Mouse (Mus musculus): ENCODE measurements at regions not wholly inside any gene's neighbourhood (a gene's known extent, or its start where the extent isn't known, plus 50 kb on each side); places are given as distances from the start of the nearest gene placed in this dataset.

GRCm38 (mm10) chr15:13366606-13367005 lies 193.1 kb upstream of the Cdh6 start:
- Histone ChIP-seq H3K27ac (replicated peaks) (no peak overlapping the region), H3K36me3 (no peaks in the 10 kb centered on the region), H3K9ac (no peak overlapping the region), H3K27me3 (no peaks in the 10 kb centered on the region), H3K9me3 (no peaks in the 10 kb centered on the region), H3K4me1 (replicated peaks) (no peaks in the 10 kb centered on the region), H3K4me3 (no peak overlapping the region), H3K4me2 (no peak overlapping the region)
- ATAC-seq (ENCODE audit: low read depth) = no peak
- WGBS = 66% methylated on average over 4 of the region's 4 CpGs

- Histone ChIP-seq H3K27me3 (peaks cover 14% of the 10 kb centered on the region; the same call in 1 of the 2 replicates), H3K4me2 (no peak overlapping the region), H3K4me1 (replicated peaks) (no peaks in the 10 kb centered on the region), H3K36me3 (no peaks in the 10 kb centered on the region), H3K27ac (replicated peaks) (no peak overlapping the region), H3K9ac (no peak overlapping the region), H3K4me3 (no peak overlapping the region), H3K9me3 (no peaks in the 10 kb centered on the region)
- 47% methylated on average over 2 of the region's 2 CpGs for WGBS
- no peak for ATAC-seq (ENCODE audit: low read depth)
These were observed 187.3 kb upstream of the Cdh6 start for GRCm38 (mm10) chr15:13360741-13361140.

- ATAC-seq (ENCODE audit: low read depth) = no peak
- 4% methylated on average over 1 of the region's 1 CpGs for WGBS
These were observed 185.6 kb upstream of the Cdh6 start for GRCm38 (mm10) chr15:13359026-13359425.

GRCm38 (mm10) chr15:13350321-13350720 lies 176.8 kb upstream of the Cdh6 start:
- no peak for ATAC-seq (ENCODE audit: low read depth)
- Histone ChIP-seq H3K4me2 (no peak overlapping the region), H3K27ac (replicated peaks) (no peak overlapping the region), H3K27me3 (no peaks in the 10 kb centered on the region), H3K4me1 (replicated peaks) (no peaks in the 10 kb centered on the region), H3K9me3 (no peaks in the 10 kb centered on the region), H3K9ac (no peak overlapping the region), H3K36me3 (no peaks in the 10 kb centered on the region), H3K4me3 (no peak overlapping the region)
- 62% methylated on average over 3 of the region's 3 CpGs for whole genome bisulfite sequencing

More at GRCm38 (mm10) chr15:13359026-13359425, 185.6 kb upstream of the Cdh6 start:
- H3K27me3 ChIP-seq = peaks cover 14% of the 10 kb centered on the region; the same call in 1 of the 2 replicates
- H3K36me3 ChIP-seq = no peaks in the 10 kb centered on the region
- H3K9me3 ChIP-seq = no peaks in the 10 kb centered on the region
- no peaks in the 10 kb centered on the region for H3K4me1 ChIP-seq (replicated peaks)
- H3K4me3 ChIP-seq = no peak overlapping the region
- no peak overlapping the region for H3K9ac ChIP-seq
- no peak overlapping the region for H3K27ac ChIP-seq (replicated peaks)
- H3K4me2 ChIP-seq = no peak overlapping the region

GRCm38 (mm10) chr15:13336392-13336791 lies 162.9 kb upstream of the Cdh6 start:
- Histone ChIP-seq H3K4me3 (no peak overlapping the region), H3K4me1 (replicated peaks) (no peaks in the 10 kb centered on the region), H3K36me3 (no peaks in the 10 kb centered on the region), H3K27ac (replicated peaks) (no peak overlapping the region), H3K9me3 (no peaks in the 10 kb centered on the region), H3K27me3 (no peaks in the 10 kb centered on the region), H3K9ac (no peak overlapping the region), H3K4me2 (no peak overlapping the region)
- WGBS = 94% methylated on average over 1 of the region's 1 CpGs
- no peak for ATAC-seq (ENCODE audit: low read depth)

GRCm38 (mm10) chr15:13324439-13324838 lies 151.0 kb upstream of the Cdh6 start:
- Histone ChIP-seq H3K27ac (replicated peaks) (no peak overlapping the region), H3K27me3 (no peaks in the 10 kb centered on the region), H3K4me3 (no peak overlapping the region), H3K36me3 (no peaks in the 10 kb centered on the region), H3K9ac (no peak overlapping the region), H3K4me2 (no peak overlapping the region), H3K4me1 (replicated peaks) (peaks cover 9% of the 10 kb centered on the region), H3K9me3 (no peaks in the 10 kb centered on the region)
- WGBS = 61% methylated on average over 2 of the region's 2 CpGs
- no peak for ATAC-seq (ENCODE audit: low read depth)

GRCm38 (mm10) chr15:13320599-13321348 lies 147.3 kb upstream of the Cdh6 start:
- peaks cover 9% of the 10 kb centered on the region for H3K4me1 ChIP-seq (replicated peaks)
- ATAC-seq (ENCODE audit: low read depth) = no peak; the same call in 1 of the 2 replicates
- no peak overlapping the region for H3K9ac ChIP-seq
- H3K36me3 ChIP-seq = no peaks in the 10 kb centered on the region
- no peaks in the 10 kb centered on the region for H3K9me3 ChIP-seq
- no peak overlapping the region for H3K4me2 ChIP-seq
- H3K27me3 ChIP-seq = no peaks in the 10 kb centered on the region
- no peak overlapping the region for H3K27ac ChIP-seq (replicated peaks)
- 21% methylated on average over 10 of the region's 10 CpGs for WGBS
- H3K4me3 ChIP-seq = no peak overlapping the region

GRCm38 (mm10) chr15:13304562-13304961 lies 131.1 kb upstream of the Cdh6 start:
- H3K36me3 ChIP-seq = no peaks in the 10 kb centered on the region
- H3K9me3 ChIP-seq = no peaks in the 10 kb centered on the region
- H3K27me3 ChIP-seq = no peaks in the 10 kb centered on the region
- no peak for ATAC-seq (ENCODE audit: low read depth)
- H3K4me2 ChIP-seq = no peak overlapping the region
- WGBS = 87% methylated on average over 6 of the region's 6 CpGs
- no peak overlapping the region for H3K4me3 ChIP-seq
- H3K9ac ChIP-seq = no peak overlapping the region
- no peaks in the 10 kb centered on the region for H3K4me1 ChIP-seq (replicated peaks)
- H3K27ac ChIP-seq (replicated peaks) = no peak overlapping the region

GRCm38 (mm10) chr15:13303456-13303855 lies 130.0 kb upstream of the Cdh6 start:
- no peak overlapping the region for H3K4me2 ChIP-seq
- H3K4me1 ChIP-seq (replicated peaks) = no peaks in the 10 kb centered on the region
- no peak for ATAC-seq (ENCODE audit: low read depth)
- no peak overlapping the region for H3K27ac ChIP-seq (replicated peaks)
- no peaks in the 10 kb centered on the region for H3K9me3 ChIP-seq
- no peaks in the 10 kb centered on the region for H3K36me3 ChIP-seq
- no peak overlapping the region for H3K4me3 ChIP-seq
- 86% methylated on average over 7 of the region's 7 CpGs for WGBS
- H3K9ac ChIP-seq = no peak overlapping the region
- H3K27me3 ChIP-seq = no peaks in the 10 kb centered on the region

GRCm38 (mm10) chr15:13302672-13303071 lies 129.2 kb upstream of the Cdh6 start:
- Histone ChIP-seq H3K36me3 (no peaks in the 10 kb centered on the region), H3K9me3 (no peaks in the 10 kb centered on the region), H3K4me1 (replicated peaks) (no peaks in the 10 kb centered on the region), H3K4me2 (no peak overlapping the region), H3K27ac (replicated peaks) (no peak overlapping the region), H3K4me3 (no peak overlapping the region), H3K9ac (no peak overlapping the region), H3K27me3 (no peaks in the 10 kb centered on the region)
- no peak for ATAC-seq (ENCODE audit: low read depth)
- WGBS = 75% methylated on average over 6 of the region's 6 CpGs

- no peaks in the 10 kb centered on the region for H3K27me3 ChIP-seq
- no peak for ATAC-seq (ENCODE audit: low read depth)
- 68% methylated on average over 6 of the region's 6 CpGs for WGBS
These were observed 123.5 kb upstream of the Cdh6 start for GRCm38 (mm10) chr15:13296967-13297366.

GRCm38 (mm10) chr15:13289064-13289463 lies 115.6 kb upstream of the Cdh6 start:
- no peaks in the 10 kb centered on the region for H3K4me1 ChIP-seq (replicated peaks)
- H3K4me2 ChIP-seq = no peak overlapping the region
- H3K27me3 ChIP-seq = no peaks in the 10 kb centered on the region
- no peak overlapping the region for H3K4me3 ChIP-seq
- no peak for ATAC-seq (ENCODE audit: low read depth)
- no peaks in the 10 kb centered on the region for H3K36me3 ChIP-seq
- WGBS = 88% methylated on average over 3 of the region's 3 CpGs
- no peak overlapping the region for H3K27ac ChIP-seq (replicated peaks)
- H3K9me3 ChIP-seq = no peaks in the 10 kb centered on the region
- H3K9ac ChIP-seq = no peak overlapping the region

More at GRCm38 (mm10) chr15:13296967-13297366, 123.5 kb upstream of the Cdh6 start:
- Histone ChIP-seq H3K9ac (no peak overlapping the region), H3K4me1 (replicated peaks) (no peaks in the 10 kb centered on the region), H3K9me3 (no peaks in the 10 kb centered on the region), H3K4me3 (no peak overlapping the region), H3K36me3 (no peaks in the 10 kb centered on the region), H3K4me2 (no peak overlapping the region), H3K27ac (replicated peaks) (no peak overlapping the region)

- Histone ChIP-seq H3K9me3 (no peaks in the 10 kb centered on the region), H3K27ac (replicated peaks) (no peak overlapping the region), H3K4me3 (no peak overlapping the region), H3K27me3 (no peaks in the 10 kb centered on the region), H3K36me3 (no peaks in the 10 kb centered on the region), H3K9ac (no peak overlapping the region), H3K4me2 (no peak overlapping the region), H3K4me1 (replicated peaks) (no peaks in the 10 kb centered on the region)
- no peak for ATAC-seq (ENCODE audit: low read depth)
- WGBS = 62% methylated on average over 11 of the region's 11 CpGs
These were observed 114.4 kb upstream of the Cdh6 start for GRCm38 (mm10) chr15:13287878-13288277.

All from neural tube, embryonic 13.5 days (tissue).